In the genomic region with DNA sequence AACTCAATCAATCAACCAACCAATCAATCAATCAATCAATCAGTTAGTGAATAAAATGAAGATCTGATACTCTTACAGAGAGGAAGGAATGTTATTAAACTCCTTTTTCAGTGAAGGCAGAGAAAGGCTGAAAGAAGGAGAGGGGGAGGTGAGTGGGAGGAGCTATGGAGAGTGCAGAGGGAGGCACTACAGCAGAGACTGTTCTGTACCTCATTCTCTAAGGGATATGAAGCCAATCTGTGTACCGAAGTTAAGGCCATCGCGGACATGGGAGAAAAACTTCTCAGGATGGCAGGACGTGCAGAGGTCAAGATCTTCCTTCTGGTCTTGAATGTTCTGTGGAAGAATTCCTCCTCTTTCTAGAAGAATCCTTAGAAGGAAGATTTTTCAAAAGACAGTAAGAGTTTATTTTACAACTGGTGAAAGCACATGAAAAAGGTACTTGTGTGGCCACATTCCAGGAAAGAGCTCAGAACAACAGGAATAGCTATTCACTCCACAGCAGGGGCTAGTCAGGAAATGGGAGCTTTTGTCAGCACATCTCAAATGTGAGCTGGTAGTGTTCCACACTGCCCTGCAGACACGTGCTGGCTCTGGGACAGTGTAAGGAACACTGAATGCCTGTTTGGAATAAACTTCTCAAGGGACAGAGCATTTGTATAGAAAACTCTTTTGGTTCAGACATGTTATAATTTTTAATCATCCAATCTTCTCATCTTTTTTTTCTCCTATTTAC, we compare ENCODE assay signal across 20 mouse cellular contexts. TPM values are rescaled to one million over a fixed set of nuclear protein-coding genes. Genes with fewer than 3 reads are reported as not detected.
A peak's percentile ranks its signal among the peaks of the same experiment; 100 is the strongest.
DNase-seq lines count a peak whose midpoint lies in the region; ATAC-seq and TF ChIP-seq lines count a peak whose summit lies in the region.
"Had no signal": no experiment of that assay in that cellular context is flagged by ENCODE, and none has a peak within 500 bp of the region (broad histone marks: within the 10 kb centered on the region; RNA-seq: fewer than 3 reads in every experiment).

No protein-coding gene starts in this region.

- H3K36me3 ChIP-seq in hindbrain, postnatal 0 days (ENCODE audit: insufficient read depth, low read length), result no peaks in the 10 kb centered on the region
- no peaks in the 10 kb centered on the region for H3K36me3 ChIP-seq in hindbrain, embryonic 13.5 days
- H3K36me3 ChIP-seq in ES-E14 (ENCODE audit: control insufficient read depth, insufficient read depth, low read length, poor library complexity, severe bottlenecking), result no peaks in the 10 kb centered on the region
- H3K36me3 ChIP-seq in embryonic facial prominence, embryonic 13.5 days, result no peaks in the 10 kb centered on the region
- H3K36me3 ChIP-seq: forebrain, embryonic 15.5 days had no signal

- no peak for TF ChIP-seq CTCF in hindbrain, postnatal 0 days (IDR thresholded peaks at IDR 0.05; ENCODE audit: low read depth)

- H3K27me3 ChIP-seq in hindbrain, postnatal 0 days (ENCODE audit: insufficient read depth, low read length), result no peaks in the 10 kb centered on the region
- H3K27me3 ChIP-seq in hindbrain, embryonic 13.5 days, result 0 out of 2 replicates have a peak, but pooled peaks cover 3% of the 10 kb centered on the region
- H3K27me3 ChIP-seq in embryonic facial prominence, embryonic 13.5 days, result no peaks in the 10 kb centered on the region
- H3K27me3 ChIP-seq: forebrain, embryonic 15.5 days had no signal

- no peak overlapping the region for H3K4me3 ChIP-seq in hindbrain, postnatal 0 days (ENCODE audit: low read length)
- no peak overlapping the region for H3K4me3 ChIP-seq in hindbrain, embryonic 13.5 days
- H3K4me3 ChIP-seq in ES-E14 (ENCODE audit: insufficient read depth in 1 of 2, low read depth in 1 of 2, low read length in 2 of 2, poor library complexity in 1 of 2, severe bottlenecking in 1 of 2), result no peak overlapping the region
- no peak overlapping the region for H3K4me3 ChIP-seq in embryonic facial prominence, embryonic 13.5 days
- H3K4me3 ChIP-seq: forebrain, embryonic 15.5 days had no signal

- WGBS in hindbrain, postnatal 0 days, result 54% methylated on average over 5 of the region's 5 CpGs
- 58% methylated on average over 5 of the region's 5 CpGs for WGBS in hindbrain, embryonic 13.5 days
- WGBS in embryonic facial prominence, embryonic 13.5 days, result 40% methylated on average over 5 of the region's 5 CpGs

- DNase-seq in embryo, embryonic 10 days (ENCODE audit: low spot score), result peak; percentile 15
- DNase-seq in embryo, embryonic 9.5 days (ENCODE audit: extremely low spot score), result no peak
- peak; percentile 9 for DNase-seq in hindbrain, postnatal 0 days (ENCODE audit: low spot score)
- no peak for DNase-seq in ES-E14 (ENCODE audit: low read depth, low spot score)
- DNase-seq in adrenal gland, adult 2 months, result no peak
- DNase-seq in cerebellum, postnatal 14 days, result no peak
- DNase-seq: adrenal gland, postnatal 14 days; B cell, adult 2 months; cerebellum, adult 18-20 months; cerebellum, adult 9-11 months; embryo, embryonic 11 days; gastrocnemius, postnatal 10 days; heart, postnatal 10 days; kidney, adult 8-10 months had no signal

- no peak overlapping the region for H3K27ac ChIP-seq in hindbrain, postnatal 0 days
- no peak overlapping the region for H3K27ac ChIP-seq in hindbrain, embryonic 13.5 days
- H3K27ac ChIP-seq in ES-E14 (ENCODE audit: insufficient read depth, low read depth, low read length, poor library complexity, severe bottlenecking), result peak overlapping the region; percentile 52; the same call in 1 of the 2 replicates
- peak overlapping the region; percentile 44 for H3K27ac ChIP-seq in embryonic facial prominence, embryonic 13.5 days
- H3K27ac ChIP-seq: forebrain, embryonic 15.5 days; hindbrain, embryonic 14.5 days had no signal

- no peak for ATAC-seq in hindbrain, postnatal 0 days
- ATAC-seq in hindbrain, embryonic 13.5 days (ENCODE audit: low FRiP score), result no peak
- ATAC-seq in embryonic facial prominence, embryonic 13.5 days (ENCODE audit: insufficient number of reproducible peaks, insufficient read depth, low FRiP score, low TSS enrichment, low read depth), result no peak
- ATAC-seq: CD4-positive, CD25-positive, alpha-beta regulatory T cell, adult 4 months; forebrain, embryonic 15.5 days; intestine, postnatal 0 days had no signal

- H3K9me3 ChIP-seq in hindbrain, postnatal 0 days (ENCODE audit: low read length), result no peaks in the 10 kb centered on the region
- no peaks in the 10 kb centered on the region for H3K9me3 ChIP-seq in hindbrain, embryonic 13.5 days
- no peaks in the 10 kb centered on the region for H3K9me3 ChIP-seq in ES-E14 (ENCODE audit: control insufficient read depth, insufficient read depth, low read depth, low read length)
- no peaks in the 10 kb centered on the region for H3K9me3 ChIP-seq in embryonic facial prominence, embryonic 13.5 days
- H3K9me3 ChIP-seq: forebrain, embryonic 15.5 days had no signal

- H3K4me1 ChIP-seq in hindbrain, postnatal 0 days (ENCODE audit: insufficient read depth, low read length), result no peaks in the 10 kb centered on the region
- H3K4me1 ChIP-seq in hindbrain, embryonic 13.5 days (replicated peaks), result no peaks in the 10 kb centered on the region
- peaks cover 2 to 3% of the 10 kb centered on the region in 2 experiments; a peak in 2 of 4 replicates for H3K4me1 ChIP-seq in ES-E14 (ENCODE audit: control insufficient read depth in 2 of 2, insufficient read depth in 2 of 2, low read length in 2 of 2, poor library complexity in 1 of 2)
- peaks cover 11% of the 10 kb centered on the region for H3K4me1 ChIP-seq in embryonic facial prominence, embryonic 13.5 days
- H3K4me1 ChIP-seq: forebrain, embryonic 15.5 days had no signal

- no peak overlapping the region for H3K9ac ChIP-seq in hindbrain, postnatal 0 days (replicated peaks; ENCODE audit: low read length)
- H3K9ac ChIP-seq in hindbrain, embryonic 13.5 days, result no peak overlapping the region
- no peak overlapping the region for H3K9ac ChIP-seq in ES-E14 (ENCODE audit: insufficient read depth, low read depth, low read length, poor library complexity, severe bottlenecking)
- no peak overlapping the region for H3K9ac ChIP-seq in embryonic facial prominence, embryonic 13.5 days
- H3K9ac ChIP-seq: forebrain, embryonic 15.5 days; hindbrain, embryonic 14.5 days had no signal

- no peak overlapping the region for H3K4me2 ChIP-seq in hindbrain, postnatal 0 days (ENCODE audit: low read depth, low read length)
- no peak overlapping the region for H3K4me2 ChIP-seq in hindbrain, embryonic 13.5 days
- H3K4me2 ChIP-seq in embryonic facial prominence, embryonic 13.5 days, result no peak overlapping the region
- H3K4me2 ChIP-seq: forebrain, embryonic 15.5 days; hindbrain, embryonic 14.5 days had no signal

- in situ Hi-C loops in ES-E14 (cut with MboI; ENCODE audit: low sequenced_read_pairs in 2 of 2, unreplicated experiment in 2 of 2), result no loop called here

TF ChIP-seq in ES-E14, 5 proteins besides CTCF, POLR2A, EP300 and RAD21:
- TF ChIP-seq MAFK (IDR thresholded peaks at IDR 0.05; ENCODE audit: insufficient read depth, low read depth, low read length) (no peak), HCFC1 (IDR thresholded peaks at IDR 0.05; ENCODE audit: borderline replicate concordance, insufficient read depth, low read length) (no peak), ZC3H11A (IDR thresholded peaks at IDR 0.05; ENCODE audit: borderline replicate concordance, low read depth, low read length) (no peak), CHD2 (IDR thresholded peaks at IDR 0.05; ENCODE audit: low read depth, low read length) (no peak), ZNF384 (IDR thresholded peaks at IDR 0.05; ENCODE audit: low read depth, low read length) (no peak)

RNA-seq across cellular contexts. Expression of a gene that starts 7.1 kb away (rescaled TPM):
- 1.7 and 3.5 TPM in 2 replicates for total RNA-seq in hindbrain, postnatal 0 days (2014; rRNA removed)
- polyA plus RNA-seq in hindbrain, postnatal 0 days (2015; fragmentation: Nextera tagmentation; extraction: Ambion mirVana), result 2.6 and 2.8 TPM in 2 replicates
- polyA plus RNA-seq in hindbrain, embryonic 13.5 days (2015; fragmentation: Nextera tagmentation; extraction: Ambion mirVana), result 0.70 and 0.88 TPM in 2 replicates
- total RNA-seq in ES-E14 (2012; rRNA removed), result 1.1 and 1.5 TPM in 2 replicates
- polyA plus RNA-seq in embryonic facial prominence, embryonic 13.5 days (2015; fragmentation: Nextera tagmentation; extraction: Ambion mirVana), result 2.5 and 3.5 TPM in 2 replicates
- 1 to 10 TPM; 6.1 to 6.7 TPM for total RNA-seq in adrenal gland, adult 2 months (2021)
- polyA plus RNA-seq in adrenal gland, adult 2 months (2012; rRNA removed), result 2.6 and 4.9 TPM in 2 replicates

RNA-seq across cellular contexts. Expression of a gene that starts 7.2 kb away (rescaled TPM):
- 1.5 and 3.6 TPM in 2 replicates for total RNA-seq in hindbrain, postnatal 0 days (2014; rRNA removed)
- polyA plus RNA-seq in hindbrain, postnatal 0 days (2015; fragmentation: Nextera tagmentation; extraction: Ambion mirVana), result 3.2 and 3.4 TPM in 2 replicates
- polyA plus RNA-seq in hindbrain, embryonic 13.5 days (2015; fragmentation: Nextera tagmentation; extraction: Ambion mirVana), result 2.5 and 3.8 TPM in 2 replicates
- 2.5 and 3.0 TPM in 2 replicates for total RNA-seq in ES-E14 (2012; rRNA removed)
- 10.0 and 10.1 TPM in 2 replicates for polyA plus RNA-seq in embryonic facial prominence, embryonic 13.5 days (2015; fragmentation: Nextera tagmentation; extraction: Ambion mirVana)
- total RNA-seq in adrenal gland, adult 2 months (2021), result 10 to 100 TPM in 1 of 2 experiments, 1 to 10 TPM in 1; 7.8 to 10.5 TPM
- polyA plus RNA-seq in adrenal gland, adult 2 months (2012; rRNA removed), result 7.0 and 7.8 TPM in 2 replicates

Comparison
In these comparisons a context has a peak if more than half of its experiments do, and no peak if none do; other contexts are left out.
1. DNase-seq: peak in embryo, embryonic 10 days (single experiment) and hindbrain, postnatal 0 days (single experiment); none in embryo, embryonic 9.5 days (single experiment), ES-E14 (single experiment), adrenal gland, adult 2 months (single experiment) and cerebellum, postnatal 14 days (0 of 2).
2. H3K27ac ChIP-seq: peak in ES-E14 (single experiment) and embryonic facial prominence, embryonic 13.5 days (single experiment); none in hindbrain, postnatal 0 days (single experiment) and hindbrain, embryonic 13.5 days (single experiment).